Comparison of ENCODE assay signal across 17 mouse cellular contexts in genomic region chr16:45811788-45812187, GRCm38 (mm10).
"Had no signal": no experiment of that assay in that cellular context is flagged by ENCODE, and none has a peak within 500 bp of the region (broad histone marks: within the 10 kb centered on the region; RNA-seq: fewer than 3 reads in every experiment).

No protein-coding gene starts in this region.

- H3K4me3 ChIP-seq: midbrain, embryonic 10.5 days; midbrain, embryonic 13.5 days; midbrain, embryonic 15.5 days; neural tube, embryonic 13.5 days; neural tube, embryonic 15.5 days had no signal

- DNase-seq: lung, adult 18-20 months; lung, embryonic 14.5 days; lung, postnatal 10 days; lung, postnatal 4 days; retina, postnatal 1 day; right cerebral cortex, adult 18-20 months; right cerebral cortex, postnatal 25 days; right cerebral cortex, postnatal 4 days; spleen, adult 18-20 months; thymus, adult 18-20 months; thymus, postnatal 14 days; thymus, postnatal 36 days had no signal

- H3K9me3 ChIP-seq: midbrain, embryonic 10.5 days; midbrain, embryonic 13.5 days; midbrain, embryonic 15.5 days; neural tube, embryonic 13.5 days; neural tube, embryonic 15.5 days had no signal

- H3K4me1 ChIP-seq: midbrain, embryonic 10.5 days; midbrain, embryonic 13.5 days; midbrain, embryonic 15.5 days; neural tube, embryonic 15.5 days had no signal

- H3K9ac ChIP-seq: lung, embryonic 14.5 days; midbrain, embryonic 13.5 days; midbrain, embryonic 15.5 days; neural tube, embryonic 13.5 days; neural tube, embryonic 15.5 days had no signal

- H3K27ac ChIP-seq: midbrain, embryonic 10.5 days; midbrain, embryonic 13.5 days; midbrain, embryonic 15.5 days; neural tube, embryonic 13.5 days; neural tube, embryonic 15.5 days had no signal

- H3K36me3 ChIP-seq: midbrain, embryonic 15.5 days had no signal

- ATAC-seq: midbrain, embryonic 13.5 days; midbrain, embryonic 15.5 days had no signal

- H3K27me3 ChIP-seq: midbrain, embryonic 13.5 days; midbrain, embryonic 15.5 days; neural tube, embryonic 13.5 days; neural tube, embryonic 15.5 days had no signal

- H3K4me2 ChIP-seq: lung, embryonic 14.5 days; midbrain, embryonic 13.5 days; midbrain, embryonic 15.5 days; neural tube, embryonic 13.5 days; neural tube, embryonic 15.5 days had no signal
